Mouse (Mus musculus): ENCODE measurements around the gene Lrp2. TPM values are rescaled to one million over a fixed set of nuclear protein-coding genes. Genes with fewer than 3 reads are reported as not detected.
A peak's percentile ranks its signal among the peaks of the same experiment; 100 is the strongest.

Lrp2 gene
- total RNA-seq, 2 experiments from 2014 or later: 0.45 to 1.2 TPM

DNA sequence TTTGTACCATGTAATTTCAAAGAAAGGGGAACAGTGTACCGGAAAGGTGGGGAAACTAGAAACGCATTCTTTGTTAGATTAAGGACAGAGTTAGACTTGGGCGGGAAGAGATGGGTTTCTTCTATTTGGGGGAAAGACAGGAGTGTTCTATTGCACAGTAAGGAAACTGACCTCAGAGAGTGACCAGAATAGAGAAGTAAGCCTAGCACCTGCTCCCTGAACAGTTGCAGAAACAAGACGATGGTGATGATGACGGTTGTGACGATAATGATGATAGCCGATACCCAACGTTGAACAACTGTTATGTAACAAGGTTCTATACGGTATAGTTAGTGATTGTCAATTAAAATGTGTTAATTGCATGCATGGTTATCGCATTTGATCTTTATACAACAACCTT is 171.3 kb downstream of the Lrp2 start:
- DNase-seq (ENCODE audit: low spot score in 2 of 2): no peak

DNA sequence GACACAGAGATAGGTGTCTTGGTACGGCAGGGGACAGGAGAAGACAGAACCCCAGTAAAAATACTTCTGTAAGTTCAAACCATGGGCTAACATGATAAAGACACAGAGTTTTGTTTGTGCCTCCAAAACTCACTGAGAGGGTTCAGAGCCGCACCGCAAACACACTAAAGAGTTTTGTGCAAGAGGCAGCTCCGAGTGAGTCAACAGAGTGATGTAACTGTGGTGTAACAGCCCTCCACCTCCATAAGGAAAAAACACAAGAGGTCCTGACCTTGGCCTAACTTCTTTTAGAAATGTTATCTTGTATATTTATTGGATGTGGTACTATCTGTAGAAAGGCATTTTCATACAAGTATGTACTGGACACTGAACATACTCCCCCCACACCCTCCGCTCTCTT is 180.2 kb downstream of the Lrp2 start:
- no peak for DNase-seq (ENCODE audit: low spot score in 2 of 2)

DNA sequence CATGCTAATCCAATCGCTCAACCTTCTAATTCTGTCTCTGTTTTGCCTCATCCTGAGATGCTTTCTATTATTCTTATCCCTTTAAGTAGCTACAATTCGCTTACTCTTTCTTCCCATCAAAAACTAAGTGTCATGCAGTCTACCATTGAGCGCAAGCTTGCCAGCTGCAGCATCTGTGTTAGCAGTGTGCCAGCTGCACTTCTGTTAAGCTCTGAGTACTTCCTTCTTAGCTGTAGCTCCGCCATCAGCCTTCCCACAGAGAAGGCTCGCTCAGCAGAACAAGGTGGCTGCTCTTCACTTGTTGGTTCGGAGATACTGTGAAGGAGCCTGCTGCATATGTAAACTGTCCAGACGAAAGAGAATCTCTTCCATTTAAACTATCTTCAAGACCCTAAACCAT is 183.6 kb downstream of the Lrp2 start:
- no peak for DNase-seq (ENCODE audit: low spot score in 2 of 2)

DNA sequence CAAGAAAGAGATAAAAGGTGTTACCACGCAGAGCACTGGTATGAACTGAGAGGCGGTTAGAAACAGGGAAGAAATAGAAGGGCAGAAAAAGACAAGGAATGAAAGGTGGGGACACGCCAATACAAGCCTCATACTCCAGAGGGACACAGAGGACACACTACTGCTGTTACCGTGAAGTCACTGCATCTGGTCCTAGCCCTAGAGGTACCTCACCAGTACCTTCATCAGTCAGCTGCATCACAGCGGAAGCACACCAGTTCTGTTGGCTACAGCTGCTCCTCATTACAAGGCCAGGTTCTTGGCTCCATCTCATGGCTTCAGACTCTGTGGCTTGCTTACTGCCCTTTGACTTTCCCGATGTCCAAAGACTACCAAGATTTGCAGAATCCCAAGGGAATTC is 184.0 kb downstream of the Lrp2 start:
- no peak for DNase-seq (ENCODE audit: low spot score in 2 of 2)

DNA sequence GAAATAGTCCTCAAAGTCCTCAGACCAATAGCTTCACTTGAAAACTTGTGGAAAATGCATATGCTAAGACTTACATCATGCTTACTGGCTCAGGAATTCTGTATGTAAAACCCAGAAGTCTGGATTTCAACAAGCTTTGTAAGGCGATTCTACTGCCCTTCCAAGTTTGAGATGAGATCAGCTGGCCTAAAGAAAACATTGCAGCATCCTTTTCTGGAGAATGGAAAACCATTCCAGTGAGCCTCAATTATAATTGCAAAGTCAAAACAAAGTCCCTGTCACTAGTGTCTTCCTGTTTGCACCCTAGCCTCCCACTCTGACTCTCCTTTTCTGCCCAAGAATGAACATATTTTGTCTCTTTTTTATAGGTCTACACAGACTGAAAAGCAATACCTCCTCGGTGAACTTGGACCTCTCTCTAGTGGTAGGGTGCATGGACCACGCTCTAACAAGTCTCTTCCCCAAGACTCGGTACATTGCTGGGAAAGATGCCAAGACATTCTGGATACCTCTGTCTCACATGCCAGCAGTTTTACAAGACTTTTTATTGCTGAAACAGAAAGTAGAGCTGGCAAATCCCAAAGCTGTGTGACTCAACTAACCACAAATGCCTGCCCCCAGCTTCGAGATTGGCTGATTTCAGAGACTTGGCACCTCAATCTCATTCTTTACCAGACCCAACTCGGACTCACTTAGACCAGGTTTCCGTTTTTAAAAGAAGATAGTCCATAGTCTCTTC is 184.8 kb downstream of the Lrp2 start:
- no peak for DNase-seq (ENCODE audit: low spot score in 2 of 2)

DNA sequence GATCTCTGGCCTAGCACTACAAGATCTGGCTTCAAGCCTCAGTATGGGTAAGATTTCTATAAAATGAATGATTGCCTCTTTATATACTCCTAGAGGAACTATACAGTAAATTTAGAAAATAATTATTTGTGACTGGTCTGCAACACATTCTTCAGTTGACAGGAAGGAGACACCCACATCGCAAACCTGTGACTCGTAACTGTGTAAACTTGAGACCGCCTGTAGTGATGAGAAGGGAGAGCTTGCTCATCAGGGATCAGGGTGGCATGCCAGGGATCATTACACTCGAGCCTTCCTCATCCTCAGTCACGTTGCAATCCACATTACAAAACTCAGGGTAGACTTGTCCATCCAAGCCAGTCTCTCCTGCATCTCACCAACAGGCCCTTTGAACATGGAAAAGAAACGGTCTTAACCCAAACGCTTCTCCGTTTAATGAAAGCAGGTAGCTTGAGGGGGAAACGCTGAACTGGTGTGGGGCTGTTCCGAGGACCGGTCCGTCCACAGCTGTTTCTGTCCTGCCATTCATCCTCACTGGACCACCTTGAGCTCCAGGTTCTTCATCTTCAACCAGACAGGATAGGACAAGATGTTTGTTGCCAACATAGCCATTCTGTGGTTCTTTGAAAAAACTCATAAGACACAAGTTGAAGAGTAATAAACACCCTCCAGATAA is 189.0 kb downstream of the Lrp2 start:
- no peak for DNase-seq (ENCODE audit: low spot score in 2 of 2)

DNA sequence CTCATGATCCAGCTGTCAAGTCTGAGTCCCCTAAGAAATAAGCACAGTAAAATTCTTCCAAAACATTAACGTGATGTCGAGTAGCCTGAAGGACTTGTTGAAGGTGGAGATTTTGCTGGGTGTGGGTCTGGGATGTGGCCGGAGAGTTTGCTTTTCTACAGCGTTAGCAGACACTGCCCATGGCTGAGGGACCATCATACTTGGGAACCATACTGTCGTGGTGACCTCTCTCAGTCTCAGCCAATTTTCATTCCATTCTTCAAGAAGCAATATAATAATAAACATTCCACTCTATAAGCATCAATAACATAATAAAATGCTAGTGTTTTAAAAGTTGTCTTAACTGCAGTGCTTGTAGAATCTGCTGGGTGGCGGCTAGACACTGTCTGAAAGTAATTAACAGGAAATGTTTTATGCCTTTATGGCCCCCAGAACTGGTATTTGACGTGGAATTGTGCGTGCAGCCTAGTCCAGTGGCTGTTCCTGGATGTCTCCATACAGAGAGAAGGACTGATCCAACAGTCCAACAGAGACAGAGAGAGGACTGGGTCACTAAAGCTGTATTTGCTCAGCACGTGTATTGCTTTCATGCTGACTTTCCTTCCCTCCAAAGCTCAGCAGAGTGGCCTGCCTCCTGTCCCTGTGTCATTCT is 190.1 kb downstream of the Lrp2 start:
- no peak for DNase-seq (ENCODE audit: low spot score in 2 of 2)

DNA sequence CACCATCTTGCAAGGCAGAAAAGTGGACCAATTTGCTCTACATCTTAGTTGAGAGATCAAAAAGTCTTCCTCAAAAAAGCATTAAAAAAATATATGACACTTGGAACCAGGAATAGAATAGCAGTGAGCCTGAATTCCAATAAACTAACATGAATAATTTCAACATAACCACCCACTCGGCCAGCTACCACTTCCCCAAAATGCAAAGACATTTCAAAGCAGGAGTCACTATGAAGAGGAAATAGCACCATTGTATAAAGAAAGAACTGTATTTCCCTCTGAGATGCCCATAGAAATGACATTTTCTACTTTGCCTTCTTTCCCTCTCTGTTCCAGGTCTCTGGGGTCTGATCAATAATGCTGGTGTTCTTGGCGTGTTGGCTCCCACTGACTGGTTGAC is 191.9 kb downstream of the Lrp2 start:
- DNase-seq (ENCODE audit: low spot score in 2 of 2): no peak

DNA sequence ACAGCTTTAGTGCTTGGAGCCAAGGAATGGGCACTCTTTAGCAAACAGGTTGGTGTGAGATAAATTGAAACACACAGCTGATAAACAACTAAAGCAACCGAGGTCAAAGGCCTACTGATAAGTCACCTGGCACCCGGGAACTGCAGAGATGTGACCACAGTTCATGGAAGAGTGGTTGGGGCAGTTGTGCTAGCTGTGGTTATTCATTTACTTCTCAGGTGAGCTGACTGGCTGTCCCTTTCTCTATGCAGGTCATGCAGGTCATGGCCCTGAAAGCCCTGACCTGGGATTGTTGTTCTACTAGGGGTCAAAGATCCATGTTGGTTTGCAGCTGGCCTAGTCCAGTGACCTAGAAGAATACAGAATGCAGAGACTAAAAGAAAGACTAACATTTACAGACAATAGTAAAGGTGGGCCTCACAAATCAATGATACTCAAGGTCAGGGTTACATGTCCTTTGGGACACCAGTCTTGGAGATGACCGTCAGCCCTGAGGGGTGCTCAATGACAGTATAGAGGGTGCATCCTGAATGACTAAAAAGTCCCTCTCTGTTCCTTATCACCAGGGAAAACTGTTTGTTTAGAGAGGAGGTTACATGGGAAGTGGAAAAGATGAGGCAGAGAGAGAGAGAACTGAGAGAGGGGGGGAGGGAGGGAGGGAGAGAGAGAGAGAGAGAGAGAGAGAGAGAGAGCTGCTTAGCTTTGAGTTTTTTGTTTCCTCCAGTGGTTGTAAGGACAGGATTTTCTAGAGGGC is 199.6 kb downstream of the Lrp2 start:
- no peak for DNase-seq (ENCODE audit: low spot score in 2 of 2)

DNA sequence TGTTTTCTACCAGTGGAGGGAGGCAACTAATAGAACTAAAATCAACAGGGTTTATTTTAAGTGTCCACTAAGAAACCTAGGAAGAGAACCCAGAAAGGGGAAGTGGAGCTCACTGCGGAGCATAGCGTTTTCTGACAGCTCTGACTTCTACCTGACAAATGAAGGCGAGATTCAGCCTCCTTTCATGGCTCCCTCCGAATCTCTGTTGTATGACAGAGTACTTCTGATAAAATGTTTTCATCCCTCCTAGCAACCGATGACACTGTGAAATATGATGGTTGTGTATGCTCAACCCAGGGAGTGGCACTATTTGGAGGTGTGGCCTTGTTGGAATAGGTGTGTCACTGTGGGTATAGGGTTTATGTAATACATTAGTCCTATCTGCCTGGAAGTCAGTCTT is 203.0 kb downstream of the Lrp2 start:
- DNase-seq (ENCODE audit: low spot score in 2 of 2): no peak

DNA sequence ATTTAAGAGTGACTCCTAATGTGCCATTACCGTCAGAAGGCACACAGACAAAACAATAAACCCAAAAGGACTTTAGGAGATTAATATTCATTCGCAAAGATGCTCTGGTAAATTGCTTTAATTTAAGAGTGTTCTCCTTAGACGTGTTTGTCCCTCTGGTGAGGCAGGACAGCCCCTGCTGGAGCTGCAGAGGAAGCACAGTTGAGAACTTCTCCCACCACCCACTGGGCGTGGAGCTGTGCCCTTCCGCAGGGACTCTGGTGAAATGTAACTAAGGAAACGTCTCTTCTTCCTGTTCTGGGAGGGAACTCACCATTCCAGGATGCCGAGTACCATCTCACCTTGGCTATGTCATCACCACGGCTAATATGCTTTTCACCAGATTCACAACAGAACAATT is 204.1 kb downstream of the Lrp2 start:
- DNase-seq (ENCODE audit: low spot score in 2 of 2): no peak

DNA sequence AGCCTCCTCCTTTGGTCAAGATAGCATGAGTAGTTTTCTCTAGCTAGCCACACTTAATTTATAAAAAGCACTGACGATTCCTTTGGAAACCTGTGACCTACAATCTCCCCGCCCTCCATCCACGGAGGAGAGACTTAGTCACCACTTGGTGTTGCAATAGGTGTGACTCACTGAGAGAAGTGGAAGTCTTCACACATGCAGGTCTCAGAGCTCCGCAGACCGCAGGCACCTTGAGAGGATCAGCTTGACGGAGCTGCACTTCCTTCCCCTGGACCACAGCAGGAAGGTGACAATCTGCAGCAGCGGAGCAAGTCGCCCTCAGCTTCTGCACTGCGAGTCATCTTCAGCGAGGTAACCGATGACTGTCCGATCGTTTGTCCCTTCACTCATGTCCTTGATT is 205.6 kb downstream of the Lrp2 start, which contains the start of gene Dhrs9:
Gene Dhrs9, plus strand, starts transcription at position 165 of the 400 bp plus-strand sequence.
- peak in 1 of 2 experiments; percentile 22 for DNase-seq (ENCODE audit: low spot score in 2 of 2)

DNA sequence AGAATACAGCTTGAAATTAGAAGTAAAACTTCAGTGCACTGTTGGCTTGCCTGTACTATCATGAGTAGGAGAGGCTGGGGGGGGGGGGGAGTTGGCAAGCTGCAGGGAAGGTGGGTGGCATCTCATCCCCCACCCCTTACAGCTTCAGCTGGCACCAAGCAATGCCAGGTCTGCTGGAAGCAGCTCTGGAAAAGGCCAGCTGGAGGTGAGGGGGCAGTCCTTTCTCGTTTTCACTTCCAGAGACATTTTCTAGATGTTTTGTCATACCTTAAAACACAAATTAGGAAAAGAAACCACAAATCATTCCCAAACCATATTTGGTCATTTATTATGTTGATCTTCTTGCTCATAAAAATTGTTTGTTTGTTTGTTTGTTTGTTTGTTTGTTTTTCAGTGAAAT is 206.1 kb downstream of the Lrp2 start:
- DNase-seq (ENCODE audit: low spot score in 2 of 2): no peak

DNA sequence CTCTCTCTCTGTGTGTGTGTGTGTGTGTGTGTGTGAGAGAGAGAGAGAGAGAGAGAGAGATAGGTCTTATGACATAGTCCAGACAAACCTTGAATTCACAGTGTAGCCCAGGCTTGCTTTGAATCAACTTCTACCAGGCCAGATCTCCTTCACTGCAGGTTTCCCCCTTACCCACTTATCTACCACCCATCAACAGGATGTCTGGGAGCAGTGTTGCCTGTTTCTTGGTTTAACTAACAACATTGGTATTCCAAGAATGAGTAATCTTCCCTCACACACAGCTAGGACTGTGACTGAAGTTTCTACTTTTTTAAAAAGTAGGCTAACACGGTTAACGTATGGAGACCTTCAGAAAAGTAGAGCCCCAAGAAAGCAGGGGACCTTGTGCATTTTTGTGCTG is 209.1 kb downstream of the Lrp2 start:
- DNase-seq (ENCODE audit: low spot score in 2 of 2): no peak

Other genes starting within 250 kb of the Lrp2 start
- not detected for gene Abcb11, start 243.4 kb downstream of the Lrp2 start, total RNA-seq (2021)
- gene Dhrs9, start 205.6 kb downstream of the Lrp2 start, total RNA-seq (2021): 1 to 10 TPM; 2.1 to 2.9 TPM
- gene Bbs5, start 61.1 kb upstream of the Lrp2 start, total RNA-seq (2021): 1 to 10 TPM; 6.5 to 9.2 TPM
- gene Klhl41, start 84.1 kb upstream of the Lrp2 start, total RNA-seq (2021): 1 to 10 TPM in 1 of 2 experiments, under 1 TPM in 1; 0.40 to 1.0 TPM
- gene Fastkd1, start 127.5 kb upstream of the Lrp2 start, total RNA-seq (2021): 10 to 100 TPM; 20.8 to 22.3 TPM
- 10 to 100 TPM; 61.5 to 65.5 TPM for gene Ppig, start 136.5 kb upstream of the Lrp2 start, total RNA-seq (2021)
- 1 to 10 TPM; 1.1 to 1.3 TPM for gene Ccdc173, start 203.5 kb upstream of the Lrp2 start, total RNA-seq (2021)
- 10 to 100 TPM; 27.7 to 28.4 TPM for gene Phospho2, start 203.6 kb upstream of the Lrp2 start, total RNA-seq (2021)
- 1 to 10 TPM; 5.9 to 6.0 TPM for gene Klhl23, start 235.9 kb upstream of the Lrp2 start, total RNA-seq (2021)

Measured in adrenal gland, adult 18-20 months (tissue).